Mouse (Mus musculus) neural tube, embryonic 15.5 days (tissue): Measurements from ENCODE around the gene Gcm1. TPM values are rescaled to one million over a fixed set of nuclear protein-coding genes. Genes with fewer than 3 reads are reported as not detected.

ENCODE experiments used
- polyA plus RNA-seq: library from polyadenylated mRNA; unstranded; fragments of >200 nt; fragmentation: Nextera tagmentation; extraction: Ambion mirVana; gene quantifications from 2 replicates; pipeline ENCODE4 v1.2.1, GENCODE M21; 2015

Gene Gcm1
- polyA plus RNA-seq, 1 experiment from 2014 or later: not detected

Other genes with a start within 250 kb of the Gcm1 start
- 61.8 and 70.4 TPM in 2 replicates for gene Elovl5, start 134.6 kb upstream of the Gcm1 start, polyA plus RNA-seq
- gene Fbxo9, start 57.1 kb downstream of the Gcm1 start, polyA plus RNA-seq: 84.7 and 90.9 TPM in 2 replicates
- gene Ick, start 57.3 kb downstream of the Gcm1 start, polyA plus RNA-seq: 30.2 and 30.6 TPM in 2 replicates
- gene Gsta4, start 130.8 kb downstream of the Gcm1 start, polyA plus RNA-seq: 38.4 and 40.5 TPM in 2 replicates
- 0.22 TPM in 1 of 2 replicates, not detected in the other for gene Gsta1, start 178.7 kb downstream of the Gcm1 start, polyA plus RNA-seq
- gene Gm3776, start 205.2 kb downstream of the Gcm1 start, polyA plus RNA-seq: not detected in 2 replicates
- not detected in 2 replicates for gene Gm10639, start 238.0 kb downstream of the Gcm1 start, polyA plus RNA-seq